ENCODE assay signal across 8 mouse cellular contexts in genomic region chr2:140395179-140395578, GRCm38 (mm10). TPM values are rescaled to one million over a fixed set of nuclear protein-coding genes. Genes with fewer than 3 reads are reported as not detected.
DNase-seq lines count a peak whose midpoint lies in the region; ATAC-seq lines count a peak whose summit lies in the region.

Gene Macrod2, plus strand, starts transcription at chr2:140395309.

- no peaks in the 10 kb centered on the region for H3K27me3 ChIP-seq in hindbrain, embryonic 14.5 days (ENCODE audit: control insufficient read depth, insufficient read depth, low read length)

- DNase-seq in ZHBTc4 (ENCODE audit: low read depth, low spot score) = peak; percentile 100
- DNase-seq in cerebellum, postnatal 4 days (ENCODE audit: low spot score in 2 of 2) = peak; percentile 90 to 98
- DNase-seq in frontal cortex, postnatal 36 days (ENCODE audit: low spot score in 2 of 2) = peak; percentile 98 to 99
- DNase-seq in hindbrain, embryonic 14.5 days (ENCODE audit: low spot score) = peak; percentile 98
- DNase-seq in layer of hippocampus, postnatal 25 days (ENCODE audit: extremely low spot score in 1 of 2, low spot score in 1 of 2) = peak; percentile 95 to 96
- peak; percentile 97 for DNase-seq in lung, postnatal 14 days
- DNase-seq in retina, adult 2 months (ENCODE audit: low read depth, low spot score) = peak; percentile 96
- peak; percentile 94 for DNase-seq in thymus, postnatal 25 days

- H3K9me3 ChIP-seq in hindbrain, embryonic 14.5 days (ENCODE audit: control insufficient read depth, low read length) = no peaks in the 10 kb centered on the region

- under 1% methylated on average over 45 of the region's 47 CpGs for WGBS in hindbrain, embryonic 14.5 days

- H3K9ac ChIP-seq in hindbrain, embryonic 14.5 days = peak within 1 kb of the TSS; percentile 77

- peak within 1 kb of the TSS; percentile 84 for H3K27ac ChIP-seq in hindbrain, embryonic 14.5 days

- peak within 1 kb of the TSS; percentile 90 for H3K4me3 ChIP-seq in hindbrain, embryonic 14.5 days (replicated peaks; ENCODE audit: low read length)

- peaks cover 18% of the 10 kb centered on the region; the same call in 1 of the 2 replicates for H3K4me1 ChIP-seq in hindbrain, embryonic 14.5 days (replicated peaks; ENCODE audit: control insufficient read depth, insufficient read depth, low read length)

- peak within 1 kb of the TSS; percentile 81 for H3K4me2 ChIP-seq in hindbrain, embryonic 14.5 days (replicated peaks)

- peak; percentile 99 for ATAC-seq in hindbrain, embryonic 14.5 days (ENCODE audit: low FRiP score)

- no peaks in the 10 kb centered on the region for H3K36me3 ChIP-seq in hindbrain, embryonic 14.5 days (replicated peaks; ENCODE audit: control insufficient read depth, insufficient read depth)

RNA-seq across cellular contexts. Expression of gene Macrod2, which starts in this region (rescaled TPM):
- polyA plus RNA-seq in hindbrain, embryonic 14.5 days (2014; fragmentation: Nextera tagmentation; extraction: Ambion mirVana) = 61.7 and 62.2 TPM in 2 replicates
- 10 to 100 TPM; 47.1 to 47.2 TPM for total RNA-seq in layer of hippocampus, postnatal 25 days (2021)

Comparison
In these comparisons a context has a peak if more than half of its experiments do, and no peak if none do; other contexts are left out.
1. Peak in every context shown above with its lines: DNase-seq, ATAC-seq, H3K4me3 ChIP-seq and H3K27ac ChIP-seq.